Mouse (Mus musculus) heart, adult 10 weeks (tissue): ENCODE data around the gene Pafah1b2. TPM values are rescaled to one million over a fixed set of nuclear protein-coding genes. Genes with fewer than 3 reads are reported as not detected.

ENCODE experiments used
- polyA plus RNA-seq: library from polyadenylated mRNA; stranded (reverse); fragments of 350-450 nt; fragmentation: Illumina TruSeq; extraction: RNeasy Lipid Tissue Mini Kit (QIAGEN cat#74804); gene quantifications from one replicate; pipeline ENCODE4 v1.2.3, GENCODE M21; 2014; ENCODE audit warnings: low read depth, low replicate concordance

Pafah1b2 gene
- 31.4 TPM for polyA plus RNA-seq

GRCm38 (mm10) chr9:46012091-46013008 is at the start of gene Pafah1b2, which contains the start of gene Sik3:
Gene Pafah1b2, minus strand, starts transcription at chr9:46012690.
Gene Sik3, plus strand, starts transcription at chr9:46012820.

GRCm38 (mm10) chr9:45955107-45955963 is 57.2 kb downstream of the Pafah1b2 start, which contains the start of gene Sidt2:
Gene Sidt2, minus strand, starts transcription at chr9:45955258.

GRCm38 (mm10) chr9:45935628-45936210 is 76.8 kb downstream of the Pafah1b2 start, which contains the start of gene Tagln:
Gene Tagln, minus strand, starts transcription at chr9:45936058.

Other genes starting within 250 kb of the Pafah1b2 start
- gene Cep164, start 184.0 kb downstream of the Pafah1b2 start, polyA plus RNA-seq: 7.6 TPM
- 19.7 TPM for gene Bace1, start 174.1 kb downstream of the Pafah1b2 start, polyA plus RNA-seq
- 16.3 TPM for gene Pcsk7, start 106.2 kb downstream of the Pafah1b2 start, polyA plus RNA-seq
- 23.4 TPM for gene Rnf214, start 105.8 kb downstream of the Pafah1b2 start, polyA plus RNA-seq
- 94.0 TPM for gene Tagln, start 76.6 kb downstream of the Pafah1b2 start, polyA plus RNA-seq
- gene Sidt2, start 57.4 kb downstream of the Pafah1b2 start, polyA plus RNA-seq: 65.0 TPM
- 47.0 TPM for gene Sik3, start 130 bp upstream of the Pafah1b2 start, polyA plus RNA-seq
- 4.9 TPM for gene Apoa1, start 215.9 kb upstream of the Pafah1b2 start, polyA plus RNA-seq
- 4.7 TPM for gene Apoc3, start 222.9 kb upstream of the Pafah1b2 start, polyA plus RNA-seq
- 2.5 TPM for gene Apoa4, start 228.0 kb upstream of the Pafah1b2 start, polyA plus RNA-seq